Mouse (Mus musculus): ENCODE results near the gene Araf. TPM values are rescaled to one million over a fixed set of nuclear protein-coding genes. Genes with fewer than 3 reads are reported as not detected.
"Not testable (repeated sequence)": the region's sequence is repeated elsewhere in the genome, so short reads cannot be mapped to it uniquely, and the experiment has no call there.

The Araf gene
- 82.8 and 114 TPM in 2 replicates for total RNA-seq (2014; fragmentation: Nextera tagmentation)
- 40.8 and 43.3 TPM in 2 replicates for total RNA-seq (2017)

GRCm38 (mm10) chrX:20797681-20798080 lies at the start of gene Araf:
Gene Araf, plus strand, starts transcription at chrX:20797814.
- no peak for ATAC-seq (replicated peaks; ENCODE audit: poor library complexity, severe bottlenecking)

GRCm38 (mm10) chrX:20748829-20749228 lies 48.8 kb upstream of the Araf start:
- ATAC-seq (replicated peaks; ENCODE audit: poor library complexity, severe bottlenecking): no peak

GRCm38 (mm10) chrX:20761201-20761600 lies 36.4 kb upstream of the Araf start:
- ATAC-seq (replicated peaks; ENCODE audit: poor library complexity, severe bottlenecking): no peak

- peak; percentile 89 for ATAC-seq (replicated peaks; ENCODE audit: poor library complexity, severe bottlenecking)
Measured at GRCm38 (mm10) chrX:20770697-20771381, 26.8 kb upstream of the Araf start.

GRCm38 (mm10) chrX:20771666-20772065 lies 25.9 kb upstream of the Araf start:
- no peak for ATAC-seq (replicated peaks; ENCODE audit: poor library complexity, severe bottlenecking)

- no peak for ATAC-seq (replicated peaks; ENCODE audit: poor library complexity, severe bottlenecking)
Measured at GRCm38 (mm10) chrX:20775271-20776016, 22.2 kb upstream of the Araf start.

- no peak for ATAC-seq (replicated peaks; ENCODE audit: poor library complexity, severe bottlenecking)
Measured at GRCm38 (mm10) chrX:20777619-20778018, 20.0 kb upstream of the Araf start.

- ATAC-seq (replicated peaks; ENCODE audit: poor library complexity, severe bottlenecking): no peak
Measured at GRCm38 (mm10) chrX:20787309-20787708, 10.3 kb upstream of the Araf start.

- ATAC-seq (replicated peaks; ENCODE audit: poor library complexity, severe bottlenecking): no peak
Measured at GRCm38 (mm10) chrX:20792417-20792816, 5.2 kb upstream of the Araf start.

- ATAC-seq (replicated peaks; ENCODE audit: poor library complexity, severe bottlenecking): 0 out of 2 replicates have a peak, but pooled peaks have one; percentile 42
Measured at GRCm38 (mm10) chrX:20793230-20793629, 4.4 kb upstream of the Araf start.

GRCm38 (mm10) chrX:20794229-20794628 lies 3.4 kb upstream of the Araf start:
- ATAC-seq (replicated peaks; ENCODE audit: poor library complexity, severe bottlenecking): no peak

GRCm38 (mm10) chrX:20798141-20798796 lies 655 bp downstream of the Araf start:
- ATAC-seq (replicated peaks; ENCODE audit: poor library complexity, severe bottlenecking): peak; percentile 96

- ATAC-seq (replicated peaks; ENCODE audit: poor library complexity, severe bottlenecking): no peak
Measured at GRCm38 (mm10) chrX:20798797-20799147, 1.2 kb downstream of the Araf start.

GRCm38 (mm10) chrX:20801456-20801855 lies 3.8 kb downstream of the Araf start:
- no peak for ATAC-seq (replicated peaks; ENCODE audit: poor library complexity, severe bottlenecking)

GRCm38 (mm10) chrX:20804301-20804700 lies 6.7 kb downstream of the Araf start:
- not testable (repeated sequence) for ATAC-seq (replicated peaks; ENCODE audit: poor library complexity, severe bottlenecking)

- no peak for ATAC-seq (replicated peaks; ENCODE audit: poor library complexity, severe bottlenecking)
Measured at GRCm38 (mm10) chrX:20806295-20806694, 8.7 kb downstream of the Araf start.

- peak; percentile 74 for ATAC-seq (replicated peaks; ENCODE audit: poor library complexity, severe bottlenecking)
Measured at GRCm38 (mm10) chrX:20816974-20817373, 19.4 kb downstream of the Araf start.

- ATAC-seq (replicated peaks; ENCODE audit: poor library complexity, severe bottlenecking): peak; percentile 90
Measured at GRCm38 (mm10) chrX:20819204-20819628, 21.6 kb downstream of the Araf start.

- peak; percentile 76 for ATAC-seq (replicated peaks; ENCODE audit: poor library complexity, severe bottlenecking)
Measured at GRCm38 (mm10) chrX:20819708-20820426, 22.3 kb downstream of the Araf start.

- peak; percentile 59; the same call in 1 of the 2 replicates for ATAC-seq (replicated peaks; ENCODE audit: poor library complexity, severe bottlenecking)
Measured at GRCm38 (mm10) chrX:20828934-20829333, 31.3 kb downstream of the Araf start.

Measured in granulocyte monocyte progenitor cell, adult 5-6 weeks (primary cell).